Mouse (Mus musculus): Measurements from ENCODE around the gene Adgrl3. TPM values are rescaled to one million over a fixed set of nuclear protein-coding genes. Genes with fewer than 3 reads are reported as not detected.

Gene Adgrl3
- polyA plus RNA-seq, 1 experiment, result 15.8 TPM

GRCm38 (mm10) chr5:81566577-81566976 is 546.6 kb downstream of the Adgrl3 start:
- no peak overlapping the region for H3K4me3 ChIP-seq
- no peaks in the 10 kb centered on the region for H3K36me3 ChIP-seq (ENCODE audit: control insufficient read depth, insufficient read depth)
- no peak overlapping the region for H3ac ChIP-seq (ENCODE audit: control insufficient read depth, insufficient read length)
- TF ChIP-seq TCF12 (IDR thresholded peaks at IDR 0.05; ENCODE audit: insufficient read depth, poor library complexity, severe bottlenecking) (no peak), MAX (IDR thresholded peaks at IDR 0.05; ENCODE audit: low read depth) (no peak), POLR2AphosphoS2 (IDR thresholded peaks at IDR 0.05; ENCODE audit: insufficient read length, low read depth) (no peak), POLR2A (IDR thresholded peaks at IDR 0.05; ENCODE audit: insufficient read length, low read depth) (no peak), MYOD1 (IDR thresholded peaks at IDR 0.05; ENCODE audit: control insufficient read depth in 1 of 3, insufficient read length in 2 of 3, low read depth in 2 of 3) (no peak), USF1 (IDR thresholded peaks at IDR 0.05; ENCODE audit: low read depth) (no peak), REST (IDR thresholded peaks at IDR 0.05; ENCODE audit: insufficient read depth, insufficient read length) (no peak), CEBPB (IDR thresholded peaks at IDR 0.05; ENCODE audit: insufficient read depth, poor library complexity, severe bottlenecking) (no peak), E2F4 (IDR thresholded peaks at IDR 0.05; ENCODE audit: insufficient read depth) (no peak), SRF (IDR thresholded peaks at IDR 0.05; ENCODE audit: control insufficient read depth, insufficient read length, low read depth) (no peak), MYOG (IDR thresholded peaks at IDR 0.05; ENCODE audit: control insufficient read depth in 1 of 3, insufficient read depth in 1 of 3, insufficient read length in 2 of 3, low read depth in 2 of 3) (no peak), TCF3 (IDR thresholded peaks at IDR 0.05; ENCODE audit: insufficient read length, low read depth) (no peak)
- H3K79me2 ChIP-seq (ENCODE audit: control insufficient read depth, insufficient read depth), result no peaks in the 10 kb centered on the region
- no peak overlapping the region for H3K4me2 ChIP-seq (ENCODE audit: low read depth)
- H3K27me3 ChIP-seq (ENCODE audit: control insufficient read depth, insufficient read depth, insufficient read length), result no peaks in the 10 kb centered on the region

- H3K27me3 ChIP-seq (ENCODE audit: control insufficient read depth, insufficient read depth, insufficient read length), result no peaks in the 10 kb centered on the region
- H3K4me3 ChIP-seq, result no peak overlapping the region
- no peaks in the 10 kb centered on the region for H3K36me3 ChIP-seq (ENCODE audit: control insufficient read depth, insufficient read depth)
- no peak overlapping the region for H3K4me2 ChIP-seq (ENCODE audit: low read depth)
- TF ChIP-seq MAX (IDR thresholded peaks at IDR 0.05; ENCODE audit: low read depth) (no peak), REST (IDR thresholded peaks at IDR 0.05; ENCODE audit: insufficient read depth, insufficient read length) (no peak), TCF3 (IDR thresholded peaks at IDR 0.05; ENCODE audit: insufficient read length, low read depth) (no peak), POLR2AphosphoS2 (IDR thresholded peaks at IDR 0.05; ENCODE audit: insufficient read length, low read depth) (no peak), E2F4 (IDR thresholded peaks at IDR 0.05; ENCODE audit: insufficient read depth) (no peak), SRF (IDR thresholded peaks at IDR 0.05; ENCODE audit: control insufficient read depth, insufficient read length, low read depth) (no peak), POLR2A (IDR thresholded peaks at IDR 0.05; ENCODE audit: insufficient read length, low read depth) (no peak), TCF12 (IDR thresholded peaks at IDR 0.05; ENCODE audit: insufficient read depth, poor library complexity, severe bottlenecking) (no peak), CEBPB (IDR thresholded peaks at IDR 0.05; ENCODE audit: insufficient read depth, poor library complexity, severe bottlenecking) (no peak), MYOD1 (IDR thresholded peaks at IDR 0.05; ENCODE audit: control insufficient read depth in 1 of 3, insufficient read length in 2 of 3, low read depth in 2 of 3) (no peak), USF1 (IDR thresholded peaks at IDR 0.05; ENCODE audit: low read depth) (no peak), MYOG (IDR thresholded peaks at IDR 0.05; ENCODE audit: control insufficient read depth in 1 of 3, insufficient read depth in 1 of 3, insufficient read length in 2 of 3, low read depth in 2 of 3) (no peak)
- no peak overlapping the region for H3ac ChIP-seq (ENCODE audit: control insufficient read depth, insufficient read length)
- H3K79me2 ChIP-seq (ENCODE audit: control insufficient read depth, insufficient read depth), result no peaks in the 10 kb centered on the region
Observed at GRCm38 (mm10) chr5:81568743-81569142, 548.8 kb downstream of the Adgrl3 start.

GRCm38 (mm10) chr5:81582886-81583285 is 562.9 kb downstream of the Adgrl3 start:
- TF ChIP-seq USF1 (IDR thresholded peaks at IDR 0.05; ENCODE audit: low read depth), result no peak
- TF ChIP-seq REST (IDR thresholded peaks at IDR 0.05; ENCODE audit: insufficient read depth, insufficient read length), result no peak
- TF ChIP-seq TCF12 (IDR thresholded peaks at IDR 0.05; ENCODE audit: insufficient read depth, poor library complexity, severe bottlenecking), result no peak
- TF ChIP-seq POLR2AphosphoS2 (IDR thresholded peaks at IDR 0.05; ENCODE audit: insufficient read length, low read depth), result no peak
- TF ChIP-seq MAX (IDR thresholded peaks at IDR 0.05; ENCODE audit: low read depth), result no peak
- TF ChIP-seq POLR2A (IDR thresholded peaks at IDR 0.05; ENCODE audit: insufficient read length, low read depth), result no peak
- no peak for TF ChIP-seq SRF (IDR thresholded peaks at IDR 0.05; ENCODE audit: control insufficient read depth, insufficient read length, low read depth)
- TF ChIP-seq MYOD1 (IDR thresholded peaks at IDR 0.05; ENCODE audit: control insufficient read depth in 1 of 3, insufficient read length in 2 of 3, low read depth in 2 of 3), result no peak
- no peak for TF ChIP-seq CEBPB (IDR thresholded peaks at IDR 0.05; ENCODE audit: insufficient read depth, poor library complexity, severe bottlenecking)
- no peak for TF ChIP-seq MYOG (IDR thresholded peaks at IDR 0.05; ENCODE audit: control insufficient read depth in 1 of 3, insufficient read depth in 1 of 3, insufficient read length in 2 of 3, low read depth in 2 of 3)
- TF ChIP-seq E2F4 (IDR thresholded peaks at IDR 0.05; ENCODE audit: insufficient read depth), result no peak
- no peak for TF ChIP-seq TCF3 (IDR thresholded peaks at IDR 0.05; ENCODE audit: insufficient read length, low read depth)
- H3K27me3 ChIP-seq (ENCODE audit: control insufficient read depth, insufficient read depth, insufficient read length), result no peaks in the 10 kb centered on the region

DNA sequence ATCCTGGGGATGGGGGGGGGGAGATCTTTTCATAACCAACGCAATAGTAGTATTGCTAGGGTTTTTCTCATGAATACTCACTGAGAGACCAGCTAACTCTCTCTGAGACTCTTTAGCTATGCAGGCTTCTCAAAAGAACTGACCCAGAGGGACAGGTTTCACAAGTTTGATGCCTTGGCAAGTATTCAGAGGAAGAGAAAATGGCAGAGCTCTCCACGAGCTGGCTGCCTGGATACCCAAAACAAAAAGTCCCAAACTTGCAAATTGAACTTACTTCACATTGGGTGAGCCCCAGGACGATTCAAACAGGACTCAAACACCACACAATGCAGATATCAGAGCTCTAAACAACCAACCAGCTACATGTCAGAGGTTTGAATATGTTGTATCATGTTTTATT is 563.5 kb downstream of the Adgrl3 start:
- no peaks in the 10 kb centered on the region for H3K36me3 ChIP-seq (ENCODE audit: control insufficient read depth, insufficient read depth)
- H3K27me3 ChIP-seq (ENCODE audit: control insufficient read depth, insufficient read depth, insufficient read length), result no peaks in the 10 kb centered on the region
- no peak overlapping the region for H3K4me3 ChIP-seq

More at GRCm38 (mm10) chr5:81582886-81583285, 562.9 kb downstream of the Adgrl3 start:
- Histone ChIP-seq H3ac (ENCODE audit: control insufficient read depth, insufficient read length) (no peak overlapping the region), H3K4me2 (ENCODE audit: low read depth) (no peak overlapping the region), H3K36me3 (ENCODE audit: control insufficient read depth, insufficient read depth) (no peaks in the 10 kb centered on the region), H3K79me2 (ENCODE audit: control insufficient read depth, insufficient read depth) (no peaks in the 10 kb centered on the region), H3K4me3 (no peak overlapping the region)

More for the DNA sequence above, 563.5 kb downstream of the Adgrl3 start:
- Histone ChIP-seq H3ac (ENCODE audit: control insufficient read depth, insufficient read length) (no peak overlapping the region), H3K79me2 (ENCODE audit: control insufficient read depth, insufficient read depth) (no peaks in the 10 kb centered on the region), H3K4me2 (ENCODE audit: low read depth) (no peak overlapping the region)
- TF ChIP-seq MYOD1 (IDR thresholded peaks at IDR 0.05; ENCODE audit: control insufficient read depth in 1 of 3, insufficient read length in 2 of 3, low read depth in 2 of 3) (no peak), TCF12 (IDR thresholded peaks at IDR 0.05; ENCODE audit: insufficient read depth, poor library complexity, severe bottlenecking) (no peak), E2F4 (IDR thresholded peaks at IDR 0.05; ENCODE audit: insufficient read depth) (no peak), SRF (IDR thresholded peaks at IDR 0.05; ENCODE audit: control insufficient read depth, insufficient read length, low read depth) (no peak), TCF3 (IDR thresholded peaks at IDR 0.05; ENCODE audit: insufficient read length, low read depth) (no peak), USF1 (IDR thresholded peaks at IDR 0.05; ENCODE audit: low read depth) (no peak), REST (IDR thresholded peaks at IDR 0.05; ENCODE audit: insufficient read depth, insufficient read length) (no peak), MAX (IDR thresholded peaks at IDR 0.05; ENCODE audit: low read depth) (no peak), MYOG (IDR thresholded peaks at IDR 0.05; ENCODE audit: control insufficient read depth in 1 of 3, insufficient read depth in 1 of 3, insufficient read length in 2 of 3, low read depth in 2 of 3) (no peak), CEBPB (IDR thresholded peaks at IDR 0.05; ENCODE audit: insufficient read depth, poor library complexity, severe bottlenecking) (no peak), POLR2AphosphoS2 (IDR thresholded peaks at IDR 0.05; ENCODE audit: insufficient read length, low read depth) (no peak), POLR2A (IDR thresholded peaks at IDR 0.05; ENCODE audit: insufficient read length, low read depth) (no peak)
